Mouse (Mus musculus) stomach, postnatal 0 days (tissue): ENCODE data around the gene Car5b. TPM values are rescaled to one million over a fixed set of nuclear protein-coding genes. Genes with fewer than 3 reads are reported as not detected.
A peak's percentile ranks its signal among the peaks of the same experiment; 100 is the strongest.

Experiments used
- ATAC-seq: fragments of 200-750 bp; cut with Nextera tagmentation; 2 replicates; pipeline ENCODE4 v1.8.0; 2017; ENCODE audit not compliant: low FRiP score, low TSS enrichment
- DNase-seq: peaks from one replicate; pipeline ENCODE4 v3.0.0-alpha.2; 2016; ENCODE audit warnings: low spot score
- H3K27ac ChIP-seq: fragments of 300-500 bp; sonication (generic); replicated peaks from 2 replicates; pipeline ENCODE4 v1.5.1; 2014; ENCODE audit warnings: mild to moderate bottlenecking, control low read depth
- H3K27me3 ChIP-seq: fragments of 300-500 bp; sonication (generic); 2 replicates; pipeline ENCODE4 v1.6.1; 2014; ENCODE audit warnings: low read length; ENCODE audit not compliant: control insufficient read depth, insufficient read depth
- H3K36me3 ChIP-seq: fragments of 300-500 bp; sonication (generic); 2 replicates; pipeline ENCODE4 v1.6.1; 2014; ENCODE audit warnings: low read length, mixed read lengths; ENCODE audit not compliant: control insufficient read depth, insufficient read depth
- H3K4me1 ChIP-seq: fragments of 300-500 bp; sonication (generic); replicated peaks from 2 replicates; pipeline ENCODE4 v1.6.1; 2014; ENCODE audit warnings: antibody characterized with exemption; ENCODE audit not compliant: control insufficient read depth, insufficient read depth
- H3K4me2 ChIP-seq: fragments of 300-500 bp; sonication (generic); replicated peaks from 2 replicates; pipeline ENCODE4 v1.6.1; 2014; ENCODE audit warnings: low read depth, mild to moderate bottlenecking, control low read depth, moderate library complexity
- H3K4me3 ChIP-seq: fragments of 300-500 bp; sonication (generic); 2 replicates; pipeline ENCODE4 v1.5.1; 2014; ENCODE audit warnings: low read depth, low read length, control low read depth
- H3K9ac ChIP-seq: fragments of 300-500 bp; sonication (generic); 2 replicates; pipeline ENCODE4 v1.6.1; 2014; ENCODE audit warnings: mild to moderate bottlenecking, low read length, control low read depth, mixed read lengths
- H3K9me3 ChIP-seq: fragments of 300-500 bp; sonication (generic); 2 replicates; pipeline ENCODE4 v1.6.1; 2016; ENCODE audit warnings: low read length; ENCODE audit not compliant: control insufficient read depth
- CTCF ChIP-seq: IDR thresholded peaks from 2 replicates; pipeline ENCODE4 v1.5.1; 2016; ENCODE audit warnings: antibody characterized with exemption, low read depth, mild to moderate bottlenecking, moderate library complexity
- EP300 ChIP-seq: optimal IDR thresholded peaks from 2 replicates; pipeline ENCODE3; 2016; ENCODE audit warnings: antibody characterized with exemption
- WGBS: fragments of 180-500 bp; shearing (Covaris S2); extraction: QIAGEN DNeasy Blood & Tissue Kit; methylation state at CpG from one replicate; pipeline ENCODE4 v1.1.7; 2014; 5-methylcytosine and 5-hydroxymethylcytosine counted together
- polyA plus RNA-seq: library from polyadenylated mRNA; unstranded; fragments of >200 nt; fragmentation: Nextera tagmentation; extraction: Ambion mirVana; gene quantifications from 2 replicates; pipeline ENCODE4 v1.2.1, GENCODE M21; 2015

The Car5b gene
- polyA plus RNA-seq: 3.8 and 4.2 TPM in 2 replicates

GRCm38 (mm10) chrX:164027607-164028289 is at the start of gene Car5b:
Gene Car5b (minus strand): TSS chrX:164027997.
- TF ChIP-seq EP300: no peak
- peak within 1 kb of the TSS; percentile 39 for H3K4me3 ChIP-seq
- H3K4me2 ChIP-seq: peak within 1 kb of the TSS; percentile 53
- no peak within 1 kb of the TSS for H3K27ac ChIP-seq
- DNase-seq (peak; percentile 93), ATAC-seq (peak; percentile 99)
- H3K9ac ChIP-seq: peak within 1 kb of the TSS; percentile 48; the same call in 1 of the 2 replicates
- no peaks in the 10 kb centered on the region for H3K9me3 ChIP-seq
- WGBS: 20% methylated on average over 13 of the region's 22 CpGs
- H3K27me3 ChIP-seq: no peaks in the 10 kb centered on the region
- no peaks in the 10 kb centered on the region for H3K36me3 ChIP-seq
- no peaks in the 10 kb centered on the region for H3K4me1 ChIP-seq

GRCm38 (mm10) chrX:164076040-164076775 is 48.4 kb upstream of the Car5b start, which contains the start of gene Siah1b:
Gene Siah1b (minus strand): TSS chrX:164076493.
- TF ChIP-seq CTCF: no peak
- TF ChIP-seq EP300: peak; percentile 94
- H3K4me2 ChIP-seq: peak within 1 kb of the TSS; percentile 73
- H3K9me3 ChIP-seq: no peaks in the 10 kb centered on the region
- no peaks in the 10 kb centered on the region for H3K4me1 ChIP-seq
- H3K36me3 ChIP-seq: no peaks in the 10 kb centered on the region
- WGBS: 24% methylated on average over 52 of the region's 54 CpGs
- peak within 1 kb of the TSS; percentile 63 for H3K9ac ChIP-seq
- ATAC-seq: peak; percentile 99
- peak; percentile 89 for DNase-seq
- no peaks in the 10 kb centered on the region for H3K27me3 ChIP-seq
- peak within 1 kb of the TSS; percentile 52 for H3K4me3 ChIP-seq
- H3K27ac ChIP-seq: peak within 1 kb of the TSS; percentile 78

GRCm38 (mm10) chrX:164068968-164069367 is 41.2 kb upstream of the Car5b start:
- ATAC-seq (no peak), DNase-seq (no peak)
- no peak overlapping the region for H3K4me3 ChIP-seq
- H3K4me2 ChIP-seq: no peak overlapping the region
- H3K9me3 ChIP-seq: no peaks in the 10 kb centered on the region
- no peak overlapping the region for H3K9ac ChIP-seq
- H3K4me1 ChIP-seq: no peaks in the 10 kb centered on the region
- 78% methylated on average over 4 of the region's 4 CpGs for WGBS
- H3K27ac ChIP-seq: no peak overlapping the region
- TF ChIP-seq CTCF (no peak), EP300 (no peak)
- no peaks in the 10 kb centered on the region for H3K36me3 ChIP-seq
- no peaks in the 10 kb centered on the region for H3K27me3 ChIP-seq

- no peak overlapping the region for H3K4me3 ChIP-seq
- TF ChIP-seq EP300 (no peak), CTCF (peak; percentile 90)
- peak; percentile 59 for DNase-seq
- no peaks in the 10 kb centered on the region for H3K4me1 ChIP-seq
- H3K9ac ChIP-seq: no peak overlapping the region
- no peaks in the 10 kb centered on the region for H3K27me3 ChIP-seq
- WGBS: 10% methylated on average over 2 of the region's 2 CpGs
- no peak overlapping the region for H3K27ac ChIP-seq
- ATAC-seq: 0 out of 2 replicates have a peak, but pooled peaks have one; percentile 56
- H3K4me2 ChIP-seq: no peak overlapping the region
- H3K36me3 ChIP-seq: no peaks in the 10 kb centered on the region
- H3K9me3 ChIP-seq: no peaks in the 10 kb centered on the region
These were observed 38.4 kb upstream of the Car5b start for GRCm38 (mm10) chrX:164066185-164066584.

- H3K9me3 ChIP-seq: no peaks in the 10 kb centered on the region
- H3K9ac ChIP-seq: no peak overlapping the region
- no peak overlapping the region for H3K4me3 ChIP-seq
- no peaks in the 10 kb centered on the region for H3K36me3 ChIP-seq
- no peak overlapping the region for H3K4me2 ChIP-seq
- ATAC-seq: no peak
- no peak for TF ChIP-seq CTCF
- TF ChIP-seq EP300: no peak
- no peaks in the 10 kb centered on the region for H3K4me1 ChIP-seq
- DNase-seq: no peak
- H3K27ac ChIP-seq: no peak overlapping the region
- H3K27me3 ChIP-seq: no peaks in the 10 kb centered on the region
- 66% methylated on average over 4 of the region's 4 CpGs for WGBS
These were observed 31.3 kb upstream of the Car5b start for GRCm38 (mm10) chrX:164059070-164059469.

- no peak for TF ChIP-seq CTCF
- Histone ChIP-seq H3K36me3 (no peaks in the 10 kb centered on the region), H3K9me3 (no peaks in the 10 kb centered on the region), H3K9ac (no peak overlapping the region), H3K27ac (no peak overlapping the region), H3K4me2 (no peak overlapping the region), H3K4me3 (no peak overlapping the region), H3K4me1 (no peaks in the 10 kb centered on the region), H3K27me3 (no peaks in the 10 kb centered on the region)
- ATAC-seq (no peak), DNase-seq (no peak)
- WGBS: 71% methylated on average over 2 of the region's 3 CpGs
These were observed 30.7 kb upstream of the Car5b start for GRCm38 (mm10) chrX:164058523-164058922.
